Mouse (Mus musculus) lung, adult 2 months (tissue): ENCODE data around the gene Doc2b.

Source experiments
- CTCF ChIP-seq: fragments of 200-500 bp; IDR thresholded peaks from 2 replicates; pipeline ENCODE4 v1.5.1; 2011; ENCODE audit warnings: mild to moderate bottlenecking, low read length, control low read depth; ENCODE audit not compliant: insufficient read depth
- POLR2A ChIP-seq: fragments of 200-500 bp; IDR thresholded peaks from 2 replicates; pipeline ENCODE4 v1.6.1; 2011; ENCODE audit warnings: low read depth, mild to moderate bottlenecking, control low read depth, low read length, borderline replicate concordance; ENCODE audit errors: extremely low read depth

GRCm38 (mm10) chr11:75839536-75840430 lies 43.9 kb upstream of the Doc2b start:
- TF ChIP-seq CTCF (no peak), POLR2A (no peak)
